Mouse (Mus musculus) ovary, postnatal 14 days (tissue): ENCODE measurements around the gene Lrp1.
"Not testable (repeated sequence)": the region's sequence is repeated elsewhere in the genome, so short reads cannot be mapped to it uniquely, and the experiment has no call there.

Experiments used
- DNase-seq: peaks from one replicate; pipeline ENCODE4 v3.0.0; 2022; ENCODE audit warnings: low spot score

The Lrp1 gene

DNA sequence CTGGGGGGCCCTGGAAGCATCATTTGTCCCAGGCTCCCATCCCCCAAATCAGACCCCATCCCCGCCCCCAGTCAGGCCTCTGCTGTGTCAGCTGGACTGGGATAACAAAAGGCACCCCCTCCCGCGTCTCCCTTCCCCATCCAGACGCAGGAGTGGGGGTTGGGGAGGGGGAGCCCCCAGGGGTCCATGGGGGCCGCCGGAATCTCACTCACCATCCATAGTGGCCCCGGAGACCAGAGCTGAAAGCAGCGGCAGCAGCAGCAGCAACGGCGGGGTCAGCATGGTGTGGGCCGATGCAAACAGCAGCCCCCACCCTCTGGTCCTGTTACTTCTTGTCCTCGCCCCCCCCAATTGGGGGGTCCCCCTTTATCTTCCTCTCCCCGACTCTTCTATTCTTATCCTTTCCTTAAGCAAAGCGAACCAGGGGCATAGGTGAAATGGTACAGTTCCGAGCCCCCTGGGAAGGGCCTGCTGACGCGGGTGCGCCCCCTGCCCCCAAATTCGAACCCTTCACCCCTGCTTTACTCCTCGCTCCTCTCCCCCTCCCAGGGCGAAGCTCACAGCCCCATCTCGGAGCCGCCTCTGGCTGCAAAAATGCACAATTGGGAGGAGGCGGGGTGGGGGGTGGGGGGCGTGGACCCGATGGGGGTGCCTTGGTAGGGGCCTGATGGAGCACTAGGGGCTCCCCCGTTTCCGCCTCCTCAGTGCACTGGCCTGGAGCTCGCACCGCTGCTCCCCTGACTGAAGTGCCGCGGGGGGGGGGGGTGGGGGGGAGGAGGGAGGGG is at the start of gene Lrp1:
Gene Lrp1, minus strand, starts transcription at position 743 of the 785 bp plus-strand sequence.
- DNase-seq, result no peak

GRCm38 (mm10) chr10:127670185-127670584 is 49.2 kb upstream of the Lrp1 start:
- no peak for DNase-seq

- no peak for DNase-seq
Observed at GRCm38 (mm10) chr10:127669170-127669569, 48.2 kb upstream of the Lrp1 start.

DNA sequence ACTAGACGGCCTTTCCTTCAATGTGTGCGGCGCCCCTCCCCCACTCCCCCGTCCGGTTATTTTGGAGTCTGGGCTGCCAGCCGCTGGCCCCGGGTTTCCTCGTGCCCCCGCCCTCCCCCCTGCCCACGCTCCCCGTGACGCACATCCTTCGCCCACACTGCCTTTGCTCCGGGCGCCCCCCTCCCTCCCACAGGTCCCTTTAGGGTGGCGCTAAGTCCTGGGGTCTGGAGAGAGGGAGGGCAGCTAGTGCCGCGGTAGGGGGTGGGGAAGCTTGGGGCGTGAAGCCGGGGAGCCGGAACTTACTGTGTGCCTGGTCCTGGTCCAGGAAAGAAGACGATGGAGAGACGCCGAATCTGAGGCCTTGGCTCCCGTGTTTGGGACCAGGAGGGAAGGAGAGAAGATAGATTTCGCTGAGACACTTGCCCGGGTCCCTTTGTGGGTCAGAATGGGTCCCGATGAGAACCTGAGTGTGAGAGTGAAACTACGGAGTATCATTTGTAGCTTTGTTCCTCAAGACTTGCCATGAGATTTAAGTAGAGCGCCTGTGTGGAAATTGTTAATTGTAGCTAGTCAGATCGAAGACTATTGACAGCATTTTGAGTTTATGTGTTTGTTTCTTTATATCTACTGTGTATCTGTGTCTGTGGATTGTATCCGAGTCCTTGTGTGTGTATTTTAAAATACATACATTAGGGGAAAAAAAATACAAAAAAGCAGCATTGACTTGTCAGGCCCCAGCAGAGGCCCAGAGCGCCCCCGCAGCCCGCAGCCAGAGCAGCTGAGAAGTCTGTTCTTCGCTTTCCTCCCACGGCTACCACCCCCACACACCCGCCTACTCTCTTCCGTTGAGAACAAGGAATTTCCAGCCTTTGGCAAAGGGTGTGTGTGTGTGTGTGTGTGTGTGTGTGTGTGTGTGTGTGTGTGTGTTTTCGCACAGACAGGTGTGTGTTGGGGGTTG is 47.4 kb upstream of the Lrp1 start, which contains the start of gene Nab2:
Gene Nab2, minus strand, starts transcription at position 476 of the 958 bp plus-strand sequence.
- DNase-seq, result peak; percentile 66

DNA sequence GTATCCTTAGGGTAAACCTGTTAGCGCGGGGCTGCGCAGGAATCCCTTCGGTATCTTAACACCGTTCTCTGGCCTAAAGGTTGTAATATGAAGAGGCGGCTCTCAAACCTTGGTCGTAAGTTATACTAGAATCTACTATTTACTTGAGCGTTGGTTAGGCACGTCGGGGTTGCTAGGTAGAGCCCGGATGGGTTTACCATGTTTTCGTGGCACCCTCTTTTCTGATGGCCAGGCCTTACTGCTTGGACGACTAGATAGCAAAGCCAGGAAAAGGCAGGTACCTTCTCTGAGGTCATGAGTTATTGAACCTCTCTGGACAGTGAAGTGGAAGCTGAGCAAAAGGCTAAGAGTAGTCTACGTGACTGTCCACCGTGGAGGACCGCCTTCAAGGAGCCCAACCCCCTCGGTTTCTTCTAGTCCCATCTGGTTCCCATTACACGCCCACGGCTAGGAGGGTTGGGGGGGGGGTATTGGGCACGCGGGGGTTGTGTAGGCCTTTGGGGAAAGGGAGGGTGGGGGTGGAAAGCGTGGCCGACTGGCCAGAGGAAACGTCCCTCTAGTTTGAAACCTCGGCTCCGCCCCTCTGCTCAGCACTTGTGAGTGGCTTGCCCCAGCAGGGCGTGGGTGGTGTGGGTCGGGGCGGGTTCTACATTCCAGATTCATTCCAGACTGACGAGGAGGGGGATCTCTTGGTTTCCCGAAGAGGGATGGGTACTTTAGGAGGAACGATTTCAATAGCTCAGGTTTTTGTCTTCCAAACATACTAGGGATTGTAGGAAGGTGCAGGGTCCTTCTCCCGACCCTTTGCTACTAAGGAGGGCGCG is 46.5 kb upstream of the Lrp1 start:
- DNase-seq, result peak; percentile 74

DNA sequence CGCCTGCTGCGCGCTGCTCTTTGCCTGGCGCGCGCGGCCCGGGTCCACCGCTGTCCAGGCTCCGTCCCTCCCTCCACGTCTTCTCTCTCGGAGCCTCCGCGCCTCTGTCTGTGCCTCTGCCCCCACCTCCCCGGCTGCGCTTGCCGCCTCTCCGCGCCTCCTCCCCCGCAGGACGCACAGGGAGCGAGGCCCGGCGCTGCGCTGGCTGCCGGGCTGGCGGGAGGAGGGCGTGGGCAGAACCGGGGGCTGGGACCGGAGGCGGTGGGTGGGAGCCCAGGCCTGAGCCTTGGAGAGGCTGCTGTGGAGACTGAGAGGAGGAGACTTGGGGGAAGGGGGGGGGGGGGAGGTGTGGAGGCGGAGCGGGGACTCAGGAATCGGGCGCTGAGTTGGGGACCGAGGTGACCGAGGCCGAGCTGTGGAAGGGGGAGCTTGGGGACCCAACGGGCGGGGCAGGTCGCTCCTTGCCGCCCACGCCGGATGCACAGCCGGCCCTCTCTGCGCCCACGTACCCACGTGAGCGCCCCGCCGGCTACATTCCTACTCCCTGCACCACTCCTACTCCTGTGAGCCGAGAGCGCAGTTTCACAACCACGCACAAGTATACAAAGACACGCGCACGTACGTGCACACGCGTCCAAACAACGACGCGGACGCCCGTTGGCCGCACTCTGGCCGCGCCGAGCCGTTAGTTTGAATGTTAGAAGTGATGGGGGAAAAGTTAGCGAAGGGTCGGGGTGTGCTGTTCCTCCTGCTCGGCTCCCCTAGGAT is 45.7 kb upstream of the Lrp1 start, which contains the start of gene Nemp1:
Gene Nemp1, plus strand, starts transcription at position 401 of the 768 bp plus-strand sequence.
- peak; percentile 75 for DNase-seq

- no peak for DNase-seq
Observed at GRCm38 (mm10) chr10:127665366-127666181, 44.6 kb upstream of the Lrp1 start.

- no peak for DNase-seq
Observed at GRCm38 (mm10) chr10:127664891-127665290, 43.9 kb upstream of the Lrp1 start.

GRCm38 (mm10) chr10:127664166-127664565 is 43.2 kb upstream of the Lrp1 start:
- DNase-seq, result no peak

DNA sequence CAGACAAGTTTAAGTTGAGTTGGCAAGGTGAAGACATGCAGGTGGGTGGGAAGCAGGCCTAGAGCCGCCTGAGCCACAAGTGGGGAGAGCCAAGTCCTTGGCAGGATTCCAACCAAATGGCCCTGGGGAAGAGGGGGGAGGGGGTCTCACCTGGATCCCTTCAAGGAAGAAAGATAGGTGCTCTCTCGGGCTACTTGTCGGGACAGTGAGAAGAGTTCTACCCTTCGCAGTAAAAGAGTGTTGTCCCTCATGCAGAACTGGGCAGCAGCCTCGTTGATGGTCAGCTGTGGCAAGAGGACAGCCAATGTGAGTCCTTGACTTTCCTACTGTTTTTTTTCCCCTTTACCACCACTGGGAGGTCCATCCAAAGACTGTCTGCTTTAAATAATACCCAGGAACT is 42.6 kb upstream of the Lrp1 start:
- no peak for DNase-seq

DNA sequence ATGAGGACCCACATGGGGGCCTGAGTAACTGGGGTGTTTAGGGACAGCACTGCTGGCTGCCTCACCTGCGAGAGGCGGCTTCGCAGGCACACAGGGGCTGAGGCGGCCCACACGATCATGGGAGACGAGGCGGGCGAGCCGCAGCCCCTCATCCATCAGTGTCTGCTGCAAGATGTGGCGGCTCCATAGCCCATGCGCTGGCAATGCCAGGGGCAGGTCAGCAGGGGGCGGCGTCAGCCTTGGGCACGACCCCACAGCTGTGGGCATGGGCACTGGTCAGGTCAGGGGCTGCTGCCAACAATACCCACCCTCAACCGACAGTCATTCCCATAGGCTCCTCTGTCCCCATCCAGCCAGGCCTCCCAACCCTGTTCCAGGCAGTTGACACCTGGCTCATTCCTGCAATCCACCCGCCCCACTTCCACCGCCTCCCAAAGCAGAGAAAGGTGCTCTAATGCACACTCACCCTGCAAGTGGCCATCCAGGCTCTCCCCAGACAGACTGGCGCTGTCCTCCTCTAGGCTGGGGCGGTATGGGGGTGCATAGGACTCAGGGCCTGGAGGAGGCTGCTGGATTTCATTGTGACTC is 41.8 kb upstream of the Lrp1 start:
- DNase-seq, result no peak

GRCm38 (mm10) chr10:127661915-127662663 is 41.1 kb upstream of the Lrp1 start:
- DNase-seq, result peak; percentile 51

- no peak for DNase-seq
Observed at GRCm38 (mm10) chr10:127661291-127661914, 40.5 kb upstream of the Lrp1 start.

- no peak for DNase-seq
Observed at GRCm38 (mm10) chr10:127659551-127659950, 38.6 kb upstream of the Lrp1 start.

GRCm38 (mm10) chr10:127658076-127658475 is 37.1 kb upstream of the Lrp1 start:
- DNase-seq, result no peak

DNA sequence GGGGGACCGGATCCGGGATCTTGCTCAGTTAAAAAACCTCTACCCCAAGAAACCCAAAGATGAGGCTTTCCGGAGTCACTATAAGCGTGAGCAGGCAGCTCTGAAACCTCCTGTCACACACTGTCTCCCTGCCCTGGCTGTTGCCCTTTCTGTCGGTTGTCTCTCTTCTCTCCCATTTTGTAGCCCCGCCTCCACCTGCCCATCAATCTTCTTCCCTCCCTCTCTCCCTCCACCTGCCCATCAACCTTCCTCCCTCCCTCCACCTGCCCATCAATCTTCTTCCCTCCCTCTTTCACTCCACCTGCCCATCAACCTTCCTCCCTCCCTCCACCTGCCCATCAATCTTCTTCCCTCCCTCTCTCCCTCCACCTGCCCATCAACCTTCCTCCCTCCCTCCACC is 36.7 kb upstream of the Lrp1 start:
- not testable (repeated sequence) for DNase-seq

- DNase-seq, result no peak
Observed at GRCm38 (mm10) chr10:127654970-127655579, 34.1 kb upstream of the Lrp1 start.
